Mouse (Mus musculus) small intestine, adult 2 months (tissue): ENCODE measurements around the gene Tmem132d.

Source experiments
- CTCF ChIP-seq: fragments of 200-500 bp; IDR thresholded peaks from 2 replicates; pipeline ENCODE4 v1.5.1; 2012; ENCODE audit warnings: low read depth, mild to moderate bottlenecking, control low read depth, inconsistent platforms, low read length, moderate library complexity, mixed read lengths; ENCODE audit not compliant: insufficient replicate concordance, insufficient read length; ENCODE audit errors: extremely low read depth
- POLR2A ChIP-seq: fragments of 200-500 bp; IDR thresholded peaks from 2 replicates; pipeline ENCODE4 v1.6.1; 2012; ENCODE audit warnings: low read depth, mild to moderate bottlenecking, control low read depth, inconsistent platforms, low read length, moderate library complexity

DNA sequence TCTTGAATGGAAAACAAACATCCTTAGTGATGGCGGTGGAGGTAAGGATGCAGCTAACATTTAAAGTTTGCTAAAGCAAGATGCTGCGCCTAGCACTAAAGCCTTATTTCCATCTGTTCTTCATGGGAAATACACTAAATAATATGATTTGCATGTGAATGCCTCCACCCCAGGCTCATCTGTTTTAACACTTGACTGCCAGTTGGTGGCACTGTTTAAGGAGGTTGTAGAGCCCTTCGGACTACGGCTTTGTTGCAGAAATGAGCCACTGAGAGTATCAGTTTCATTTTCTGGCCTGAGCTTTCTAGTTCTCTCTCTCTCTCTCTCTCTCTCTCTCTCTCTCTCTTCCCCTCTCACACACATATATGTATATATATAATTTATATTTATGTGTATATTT lies 632.0 kb downstream of the Tmem132d start:
- TF ChIP-seq CTCF: no peak
- no peak for TF ChIP-seq POLR2A
